Mouse (Mus musculus): ENCODE data around the gene Gstm1. TPM values are rescaled to one million over a fixed set of nuclear protein-coding genes. Genes with fewer than 3 reads are reported as not detected.

The Gstm1 gene
- 1 to 10 TPM; 2.9 to 3.6 TPM for polyA plus RNA-seq (2017; shearing (Covaris generic))

DNA sequence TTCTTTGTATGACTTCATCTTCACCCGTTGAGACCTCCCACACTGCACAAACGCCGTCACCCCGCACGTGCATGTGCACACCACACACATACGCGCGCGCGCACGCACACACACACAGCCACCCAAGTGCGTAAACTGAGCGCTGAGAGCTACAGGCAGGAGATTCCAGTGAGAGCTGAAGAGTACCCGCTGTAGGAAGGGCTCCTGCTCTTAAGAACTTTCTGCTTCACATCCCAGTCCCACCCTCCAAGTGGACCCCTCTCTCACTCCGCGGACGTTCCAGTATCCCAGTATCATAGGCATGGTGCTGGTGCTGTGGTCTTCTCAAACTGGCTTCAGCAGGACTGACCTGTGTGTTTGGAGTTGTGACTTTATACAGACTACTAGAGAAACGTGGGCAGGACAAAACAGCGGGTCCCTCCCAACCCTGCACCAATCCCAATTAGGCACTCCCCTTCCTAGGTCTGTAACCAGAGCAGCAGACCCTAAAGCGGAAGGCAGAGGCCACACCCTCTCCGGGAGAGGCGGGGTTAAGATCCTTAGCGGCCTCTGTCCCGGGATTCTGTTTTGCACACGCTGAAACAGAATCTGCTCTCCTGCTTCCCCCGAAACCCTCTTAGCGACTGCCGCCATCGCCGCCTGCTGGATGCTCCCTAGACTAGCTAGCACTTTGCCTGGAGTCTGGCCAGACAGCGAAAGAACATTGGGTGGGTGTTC lies at the start of gene Gstm1:
Gene Gstm1, minus strand, starts transcription at position 501 of the 717 bp plus-strand sequence.

DNA sequence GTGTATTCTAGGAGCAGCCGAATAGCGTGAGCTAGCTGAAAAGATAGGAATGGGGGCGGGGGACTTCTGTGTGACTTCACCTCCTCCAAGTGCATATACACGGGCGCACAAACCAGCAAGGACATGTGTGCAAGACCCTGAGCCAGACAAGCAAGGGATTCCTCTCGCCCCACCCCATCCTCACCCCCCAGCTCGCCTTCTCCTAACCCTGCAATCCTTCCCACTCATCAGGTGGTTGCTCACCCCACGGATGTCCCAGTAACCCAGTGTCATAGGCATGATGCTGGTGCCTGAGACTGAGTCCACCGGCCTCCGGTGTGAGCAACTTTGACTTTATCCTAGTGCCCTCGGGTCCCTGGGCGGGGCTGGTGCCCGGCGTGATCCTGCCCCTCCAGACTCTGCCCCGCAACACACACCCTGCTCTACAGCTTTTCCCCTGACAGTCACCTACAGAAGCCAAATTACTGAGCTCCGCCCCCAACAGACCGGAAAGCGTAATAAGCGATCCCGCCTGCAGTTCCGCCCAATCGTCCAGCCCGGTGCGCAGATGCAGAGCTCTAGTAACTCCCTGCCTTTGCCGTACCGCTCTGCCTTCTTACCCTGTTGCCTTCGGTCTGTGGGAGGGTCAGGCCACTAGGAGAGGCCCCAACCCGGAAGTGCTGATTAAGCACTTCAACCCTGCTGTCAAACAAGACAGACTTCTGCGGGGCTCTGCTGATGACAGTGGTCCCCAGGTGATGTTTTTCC lies 26.8 kb upstream of the Gstm1 start, which contains the start of gene Gstm4:
Gene Gstm4, minus strand, starts transcription at position 501 of the 747 bp plus-strand sequence.

DNA sequence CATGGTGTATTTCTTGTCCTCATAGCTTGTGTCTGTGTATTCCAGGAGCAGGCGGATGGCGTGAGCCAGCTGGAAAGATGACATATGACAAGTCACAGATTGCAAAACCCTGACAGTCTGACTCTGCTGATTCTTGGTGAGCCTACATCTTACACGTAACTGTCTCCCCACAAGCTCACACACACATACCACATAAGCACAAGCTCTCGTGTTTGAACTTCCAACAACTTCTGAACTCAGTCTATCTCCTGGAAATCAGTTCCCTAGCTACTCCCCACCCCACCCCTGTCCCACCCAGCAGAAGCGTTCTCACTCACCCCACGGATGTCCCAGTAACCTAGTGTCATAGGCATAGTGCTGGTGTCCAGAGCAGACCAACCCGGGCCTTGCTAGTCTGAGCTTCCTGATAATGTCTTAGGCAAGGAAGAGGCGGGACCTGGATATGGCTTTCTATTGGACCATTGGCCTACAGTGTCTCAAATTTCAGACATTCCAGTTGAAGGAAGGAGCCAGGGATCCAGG lies 31.7 kb downstream of the Gstm1 start, which contains the start of gene Gstm2:
Gene Gstm2, minus strand, starts transcription at position 413 of the 522 bp plus-strand sequence.

GRCm38 (mm10) chr3:107968724-107969395 lies 48.9 kb downstream of the Gstm1 start, which contains the start of gene Gstm3:
Gstm3 (minus strand) TSS chr3:107969283.

Other genes starting within 250 kb of the Gstm1 start
- not detected for gene Eps8l3, start 140.7 kb downstream of the Gstm1 start, polyA plus RNA-seq (2017; shearing (Covaris generic))
- 1 to 10 TPM; 1.4 to 2.0 TPM for gene Gstm5, start 122.2 kb downstream of the Gstm1 start, polyA plus RNA-seq (2017; shearing (Covaris generic))
- gene Gstm7, start 86.2 kb downstream of the Gstm1 start, polyA plus RNA-seq (2017; shearing (Covaris generic)) = under 1 TPM; 0.33 to 0.62 TPM
- under 1 TPM in 1 of 2 experiments, not detected in 1; 0.26 TPM for gene Gstm6, start 74.2 kb downstream of the Gstm1 start, polyA plus RNA-seq (2017; shearing (Covaris generic))
- gene Gstm3, start 48.7 kb downstream of the Gstm1 start, polyA plus RNA-seq (2017; shearing (Covaris generic)) = not detected
- not detected for gene Gstm2, start 31.5 kb downstream of the Gstm1 start, polyA plus RNA-seq (2017; shearing (Covaris generic))
- 1 to 10 TPM; 7.1 to 8.8 TPM for gene Gstm4, start 26.9 kb upstream of the Gstm1 start, polyA plus RNA-seq (2017; shearing (Covaris generic))
- gene Ampd2, start 68.7 kb upstream of the Gstm1 start, polyA plus RNA-seq (2017; shearing (Covaris generic)) = 10 to 100 TPM; 25.3 to 34.2 TPM
- not detected for gene Gnat2, start 74.8 kb upstream of the Gstm1 start, polyA plus RNA-seq (2017; shearing (Covaris generic))
- gene Gnai3, start 128.2 kb upstream of the Gstm1 start, polyA plus RNA-seq (2017; shearing (Covaris generic)) = 100 to 1,000 TPM; 166 to 167 TPM
- gene Gpr61, start 136.9 kb upstream of the Gstm1 start, polyA plus RNA-seq (2017; shearing (Covaris generic)) = under 1 TPM in 1 of 2 experiments, not detected in 1; 0.15 TPM
- gene Amigo1, start 168.4 kb upstream of the Gstm1 start, polyA plus RNA-seq (2017; shearing (Covaris generic)) = 1 to 10 TPM; 1.4 to 2.0 TPM
- 10 to 100 TPM; 15.8 to 16.9 TPM for gene Cyb561d1, start 183.2 kb upstream of the Gstm1 start, polyA plus RNA-seq (2017; shearing (Covaris generic))
- gene Atxn7l2, start 193.0 kb upstream of the Gstm1 start, polyA plus RNA-seq (2017; shearing (Covaris generic)) = 1 to 10 TPM; 7.7 to 8.3 TPM
- not detected for gene Sypl2, start 208.7 kb upstream of the Gstm1 start, polyA plus RNA-seq (2017; shearing (Covaris generic))
- gene Psma5, start 239.0 kb upstream of the Gstm1 start, polyA plus RNA-seq (2017; shearing (Covaris generic)) = 100 to 1,000 TPM; 169 to 196 TPM

Data from activated CD4-positive, CD25-positive, alpha-beta regulatory T cell (primary cell).